Mouse (Mus musculus): Measurements from ENCODE around the gene Rab44. TPM values are rescaled to one million over a fixed set of nuclear protein-coding genes. Genes with fewer than 3 reads are reported as not detected.

The Rab44 gene
- polyA plus RNA-seq, 1 experiment from 2014 or later = 0.66 TPM

DNA sequence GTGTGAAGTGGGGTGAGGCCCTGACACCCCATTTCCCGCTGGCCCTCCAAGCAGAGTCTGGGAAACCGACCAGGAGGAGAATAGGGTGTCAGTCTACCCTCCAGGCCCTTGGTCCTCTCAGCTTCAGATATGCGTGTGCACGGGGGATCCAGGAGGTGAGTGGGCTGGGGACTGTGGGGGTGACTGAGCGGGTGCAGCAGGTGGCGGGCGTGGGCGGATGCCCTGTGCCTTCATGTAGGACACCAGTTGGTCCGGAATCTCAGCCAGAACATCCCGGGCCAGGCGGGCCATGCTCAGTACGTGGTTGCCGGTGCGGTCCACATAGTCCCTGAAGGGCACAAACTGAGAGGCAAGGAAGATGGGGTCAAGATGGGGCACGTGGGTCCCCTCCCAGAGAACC lies 45.0 kb downstream of the Rab44 start:
- no peak overlapping the region for H3K4me2 ChIP-seq
- 90% methylated on average over 15 of the region's 15 CpGs for WGBS
- H3K4me3 ChIP-seq = no peak overlapping the region
- H3K4me1 ChIP-seq (replicated peaks) = peaks cover 9% of the 10 kb centered on the region; the same call in 1 of the 2 replicates
- no peak overlapping the region for H3K9ac ChIP-seq
- no peak overlapping the region for H3K27ac ChIP-seq
- no peak for ATAC-seq (replicated peaks; ENCODE audit: insufficient number of reproducible peaks, insufficient read depth, low FRiP score, low read depth)
- H3K36me3 ChIP-seq = peaks cover 4% of the 10 kb centered on the region; the same call in 1 of the 2 replicates
- no peaks in the 10 kb centered on the region for H3K27me3 ChIP-seq
- H3K9me3 ChIP-seq (replicated peaks) = peaks cover 4% of the 10 kb centered on the region; the same call in 1 of the 2 replicates

GRCm38 (mm10) chr17:29159320-29159719 lies 45.4 kb downstream of the Rab44 start:
- Histone ChIP-seq H3K27ac (no peak overlapping the region), H3K4me1 (replicated peaks) (peaks cover 11% of the 10 kb centered on the region), H3K9me3 (replicated peaks) (peaks cover 4% of the 10 kb centered on the region; the same call in 1 of the 2 replicates), H3K9ac (no peak overlapping the region), H3K4me2 (no peak overlapping the region), H3K27me3 (no peaks in the 10 kb centered on the region), H3K4me3 (no peak overlapping the region), H3K36me3 (peaks cover 4% of the 10 kb centered on the region; the same call in 1 of the 2 replicates)
- WGBS = 90% methylated on average over 5 of the region's 5 CpGs
- no peak for ATAC-seq (replicated peaks; ENCODE audit: insufficient number of reproducible peaks, insufficient read depth, low FRiP score, low read depth)

- peaks cover 4% of the 10 kb centered on the region; the same call in 1 of the 2 replicates for H3K36me3 ChIP-seq
- no peak overlapping the region for H3K4me2 ChIP-seq
- no peak overlapping the region for H3K27ac ChIP-seq
- ATAC-seq (replicated peaks; ENCODE audit: insufficient number of reproducible peaks, insufficient read depth, low FRiP score, low read depth) = 0 out of 2 replicates have a peak, but pooled peaks have one; percentile 6
- H3K9me3 ChIP-seq (replicated peaks) = peaks cover 4% of the 10 kb centered on the region; the same call in 1 of the 2 replicates
- H3K4me3 ChIP-seq = no peak overlapping the region
- H3K4me1 ChIP-seq (replicated peaks) = peaks cover 13% of the 10 kb centered on the region
- WGBS = 82% methylated on average over 16 of the region's 16 CpGs
- H3K9ac ChIP-seq = no peak overlapping the region
- no peaks in the 10 kb centered on the region for H3K27me3 ChIP-seq
Observed at GRCm38 (mm10) chr17:29159743-29160455, 46.0 kb downstream of the Rab44 start.

- 95% methylated on average over 13 of the region's 13 CpGs for WGBS
- Histone ChIP-seq H3K4me3 (no peak overlapping the region), H3K9ac (no peak overlapping the region), H3K4me2 (no peak overlapping the region), H3K9me3 (replicated peaks) (peaks cover 4% of the 10 kb centered on the region; the same call in 1 of the 2 replicates), H3K27me3 (no peaks in the 10 kb centered on the region), H3K36me3 (peaks cover 4% of the 10 kb centered on the region; the same call in 1 of the 2 replicates), H3K27ac (no peak overlapping the region), H3K4me1 (replicated peaks) (peaks cover 28% of the 10 kb centered on the region)
- ATAC-seq (replicated peaks; ENCODE audit: insufficient number of reproducible peaks, insufficient read depth, low FRiP score, low read depth) = no peak
Observed at GRCm38 (mm10) chr17:29162334-29162733, 48.4 kb downstream of the Rab44 start.

- Histone ChIP-seq H3K9ac (no peak overlapping the region), H3K36me3 (peaks cover 4% of the 10 kb centered on the region; the same call in 1 of the 2 replicates), H3K9me3 (replicated peaks) (peaks cover 4% of the 10 kb centered on the region; the same call in 1 of the 2 replicates), H3K4me3 (no peak overlapping the region), H3K4me2 (peak overlapping the region; percentile 42), H3K27ac (no peak overlapping the region), H3K4me1 (replicated peaks) (peaks cover 28% of the 10 kb centered on the region), H3K27me3 (no peaks in the 10 kb centered on the region)
- WGBS = 8% methylated on average over 17 of the region's 17 CpGs
- ATAC-seq (replicated peaks; ENCODE audit: insufficient number of reproducible peaks, insufficient read depth, low FRiP score, low read depth) = no peak
Observed at GRCm38 (mm10) chr17:29164469-29165111, 50.6 kb downstream of the Rab44 start.

DNA sequence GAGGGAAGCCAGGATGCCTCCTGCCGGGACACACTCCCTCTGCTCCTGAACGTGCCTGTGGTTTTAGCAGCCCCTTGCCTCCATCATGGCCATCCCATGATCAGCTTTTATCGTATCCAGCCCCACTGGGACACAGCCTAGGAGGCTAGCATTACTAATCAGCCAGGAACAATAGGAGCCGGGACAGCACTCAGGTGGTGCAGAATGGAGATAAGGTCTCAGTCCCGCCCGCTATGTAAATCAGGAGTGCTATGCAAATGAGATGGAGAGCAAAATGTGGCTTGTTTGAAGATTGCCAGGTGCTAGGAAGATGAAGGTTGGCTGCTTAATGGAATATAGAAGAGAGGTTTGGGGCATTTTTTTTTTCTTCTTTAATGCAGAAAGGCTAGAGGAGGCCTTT lies 51.5 kb downstream of the Rab44 start:
- H3K27ac ChIP-seq = peak overlapping the region; percentile 59; the same call in 1 of the 2 replicates
- peaks cover 4% of the 10 kb centered on the region; the same call in 1 of the 2 replicates for H3K36me3 ChIP-seq
- peaks cover 28% of the 10 kb centered on the region for H3K4me1 ChIP-seq (replicated peaks)
- H3K4me2 ChIP-seq = no peak overlapping the region
- 26% methylated on average over 6 of the region's 6 CpGs for WGBS
- no peaks in the 10 kb centered on the region for H3K27me3 ChIP-seq
- H3K9ac ChIP-seq = no peak overlapping the region
- H3K9me3 ChIP-seq (replicated peaks) = peaks cover 4% of the 10 kb centered on the region; the same call in 1 of the 2 replicates
- no peak for ATAC-seq (replicated peaks; ENCODE audit: insufficient number of reproducible peaks, insufficient read depth, low FRiP score, low read depth)
- H3K4me3 ChIP-seq = no peak overlapping the region

GRCm38 (mm10) chr17:29165967-29166578 lies 52.1 kb downstream of the Rab44 start:
- 40% methylated on average over 8 of the region's 8 CpGs for WGBS
- H3K36me3 ChIP-seq = peaks cover 3% of the 10 kb centered on the region; the same call in 1 of the 2 replicates
- no peak overlapping the region for H3K4me3 ChIP-seq
- H3K4me2 ChIP-seq = no peak overlapping the region
- H3K27me3 ChIP-seq = no peaks in the 10 kb centered on the region
- H3K27ac ChIP-seq = peak overlapping the region; percentile 59
- 0 out of 2 replicates have a peak, but pooled peaks have one; percentile 4 for ATAC-seq (replicated peaks; ENCODE audit: insufficient number of reproducible peaks, insufficient read depth, low FRiP score, low read depth)
- H3K9ac ChIP-seq = no peak overlapping the region
- H3K9me3 ChIP-seq (replicated peaks) = peaks cover 4% of the 10 kb centered on the region; the same call in 1 of the 2 replicates
- H3K4me1 ChIP-seq (replicated peaks) = peaks cover 28% of the 10 kb centered on the region

DNA sequence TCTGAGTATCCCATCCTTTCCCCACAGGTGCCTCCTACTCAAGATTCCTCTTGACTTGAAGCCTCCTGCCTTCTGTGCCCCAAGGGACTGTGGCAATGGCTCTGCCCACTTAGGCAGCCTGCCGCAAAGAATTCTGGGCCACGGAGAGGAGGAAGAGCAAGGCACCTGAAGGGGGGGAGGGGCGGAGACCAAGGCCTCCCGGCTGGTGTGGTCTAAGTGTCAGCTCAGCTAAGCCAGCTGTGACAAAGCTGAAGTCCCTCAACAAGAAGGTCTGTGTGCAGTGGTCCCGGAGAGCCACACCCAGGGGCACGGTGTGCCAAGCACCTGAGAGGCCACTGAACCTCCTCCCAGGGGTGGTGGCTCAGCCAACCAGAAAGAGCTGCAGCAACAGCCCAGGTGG lies 53.4 kb downstream of the Rab44 start:
- no peak overlapping the region for H3K4me3 ChIP-seq
- 57% methylated on average over 6 of the region's 6 CpGs for WGBS
- peaks cover 39% of the 10 kb centered on the region for H3K4me1 ChIP-seq (replicated peaks)
- no peak for ATAC-seq (replicated peaks; ENCODE audit: insufficient number of reproducible peaks, insufficient read depth, low FRiP score, low read depth)
- H3K27me3 ChIP-seq = no peaks in the 10 kb centered on the region
- no peak overlapping the region for H3K4me2 ChIP-seq
- no peak overlapping the region for H3K9ac ChIP-seq
- H3K27ac ChIP-seq = no peak overlapping the region
- peaks cover 2% of the 10 kb centered on the region; the same call in 1 of the 2 replicates for H3K9me3 ChIP-seq (replicated peaks)
- H3K36me3 ChIP-seq = no peaks in the 10 kb centered on the region

DNA sequence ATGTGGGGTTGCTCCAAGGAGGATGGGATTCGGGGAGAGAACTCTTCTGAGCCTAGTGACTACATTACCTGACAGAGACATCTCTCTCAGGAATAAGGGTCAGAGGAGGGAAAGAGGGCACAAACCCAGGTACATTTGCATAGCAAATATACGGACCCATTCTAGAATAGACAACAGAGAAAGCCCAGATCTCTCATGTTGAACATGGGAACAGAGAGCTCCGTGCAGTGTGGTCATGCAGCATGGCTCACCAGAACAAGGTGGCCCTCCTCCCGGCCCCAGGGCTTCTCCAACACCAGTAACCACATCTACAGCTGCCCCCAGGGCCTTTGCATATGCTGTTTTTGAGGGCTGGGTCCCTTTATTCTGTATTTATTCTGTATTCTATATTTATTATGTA lies 54.5 kb downstream of the Rab44 start:
- Histone ChIP-seq H3K27me3 (no peaks in the 10 kb centered on the region), H3K9me3 (replicated peaks) (no peaks in the 10 kb centered on the region), H3K9ac (no peak overlapping the region), H3K36me3 (no peaks in the 10 kb centered on the region), H3K4me1 (replicated peaks) (peaks cover 39% of the 10 kb centered on the region), H3K27ac (no peak overlapping the region), H3K4me2 (no peak overlapping the region), H3K4me3 (no peak overlapping the region)
- ATAC-seq (replicated peaks; ENCODE audit: insufficient number of reproducible peaks, insufficient read depth, low FRiP score, low read depth) = no peak
- WGBS = 89% methylated on average over 4 of the region's 4 CpGs

DNA sequence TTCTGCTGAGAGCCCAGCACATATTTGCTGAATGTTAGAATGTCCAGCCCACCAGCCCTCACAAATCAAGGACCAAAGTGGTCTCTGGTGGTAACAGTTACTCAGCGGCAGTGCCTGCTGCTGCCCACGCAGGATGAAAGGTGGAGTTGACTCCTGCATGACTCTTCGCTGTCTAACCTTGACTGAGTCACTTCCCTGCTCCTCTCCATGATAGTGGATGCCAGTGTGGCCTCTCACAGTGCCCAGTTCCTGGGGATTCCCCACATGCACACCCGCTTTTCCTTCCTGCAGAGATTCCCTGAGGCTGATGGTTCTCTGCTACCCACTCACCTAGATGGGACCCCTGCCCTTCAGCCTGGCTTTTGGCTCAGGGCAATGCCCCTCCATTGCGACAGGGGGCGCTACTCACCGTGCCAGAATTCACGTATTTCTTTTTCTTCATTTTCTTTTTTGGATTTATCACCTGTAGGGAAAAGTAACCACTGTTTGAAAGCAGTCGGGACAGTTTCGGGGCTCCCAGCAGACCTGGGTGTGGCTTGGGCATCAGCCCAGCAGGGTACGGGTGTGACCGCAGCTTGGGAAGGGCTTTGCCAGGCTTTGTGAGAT lies 55.2 kb downstream of the Rab44 start:
- no peaks in the 10 kb centered on the region for H3K36me3 ChIP-seq
- ATAC-seq (replicated peaks; ENCODE audit: insufficient number of reproducible peaks, insufficient read depth, low FRiP score, low read depth) = no peak
- H3K4me1 ChIP-seq (replicated peaks) = peaks cover 39% of the 10 kb centered on the region
- H3K27me3 ChIP-seq = no peaks in the 10 kb centered on the region
- WGBS = 72% methylated on average over 12 of the region's 12 CpGs
- H3K4me3 ChIP-seq = no peak overlapping the region
- no peak overlapping the region for H3K27ac ChIP-seq
- H3K9me3 ChIP-seq (replicated peaks) = no peaks in the 10 kb centered on the region
- no peak overlapping the region for H3K4me2 ChIP-seq
- H3K9ac ChIP-seq = no peak overlapping the region
